Mouse (Mus musculus): ENCODE data around the gene Tmem63c.

- TF ChIP-seq CTCF (IDR thresholded peaks at IDR 0.05; ENCODE audit: low read depth, low read length) (no peak), POLR2A (IDR thresholded peaks at IDR 0.05; ENCODE audit: borderline replicate concordance, low read depth, low read length) (no peak)
Observed at GRCm38 (mm10) chr12:87021040-87021439, at the start of gene Tmem63c.

Data from bone marrow macrophage, adult 2 months (primary cell).